Mouse (Mus musculus): Measurements from ENCODE around the gene Gipc2.
A peak's percentile ranks its signal among the peaks of the same experiment; 100 is the strongest.

DNA sequence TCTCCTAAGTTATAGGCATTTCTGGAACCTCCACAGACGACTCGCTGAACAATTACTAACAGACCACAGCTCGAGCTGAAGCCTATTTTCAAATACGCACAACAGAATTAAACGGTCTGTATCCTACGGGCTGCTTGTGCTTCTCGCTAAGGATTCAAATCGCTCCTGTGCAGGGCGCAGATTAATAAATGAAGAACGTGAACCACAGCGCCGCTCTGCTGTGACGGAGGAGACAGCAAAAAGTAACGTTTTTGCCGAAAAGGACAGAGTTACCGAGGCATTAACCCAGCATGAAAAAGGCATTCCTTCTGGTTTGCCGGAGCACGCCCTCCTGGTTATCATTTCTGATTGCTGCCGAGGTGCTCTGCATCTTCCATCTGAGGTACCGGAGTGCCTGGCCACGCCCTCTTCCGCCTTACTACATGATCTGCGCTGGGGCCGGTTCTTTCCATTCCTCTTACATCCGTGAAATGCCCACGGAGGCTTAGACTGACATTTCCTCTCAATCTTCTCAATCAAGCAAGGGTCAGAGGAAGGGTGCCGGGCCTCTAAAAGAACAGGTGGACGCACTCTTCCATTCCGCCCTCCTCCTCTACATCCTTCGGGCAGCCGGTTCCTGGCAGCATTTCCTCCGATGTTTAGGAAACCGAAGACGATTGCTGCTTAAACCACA, 73.5 kb downstream of the Gipc2 start:
- peak; percentile 47; the same call in 1 of the 2 replicates for TF ChIP-seq CTCF (IDR thresholded peaks at IDR 0.05; ENCODE audit: borderline replicate concordance, insufficient read depth, low read length)
- TF ChIP-seq POLR2A (IDR thresholded peaks at IDR 0.05; ENCODE audit: low read depth, low read length): no peak

All from embryonic fibroblast, embryonic 13.5 days (primary cell).